Mouse (Mus musculus) brain, embryonic 14.5 days (tissue): ENCODE data around the gene Zfp93.

ENCODE experiments used
- CTCF ChIP-seq: fragments of 200-500 bp; IDR thresholded peaks from 2 replicates; pipeline ENCODE4 v1.5.1; 2012; ENCODE audit warnings: inconsistent platforms, mild to moderate bottlenecking, moderate library complexity, borderline replicate concordance; ENCODE audit not compliant: insufficient read depth, insufficient read length; ENCODE audit errors: extremely low read depth
- POLR2A ChIP-seq: fragments of 200-500 bp; IDR thresholded peaks from 2 replicates; pipeline ENCODE4 v1.6.1; 2012; ENCODE audit warnings: mild to moderate bottlenecking, inconsistent platforms, borderline replicate concordance; ENCODE audit not compliant: poor library complexity, insufficient read depth, insufficient read length, severe bottlenecking; ENCODE audit errors: extremely low read depth

GRCm38 (mm10) chr7:24280858-24281145 lies 10.6 kb downstream of the Zfp93 start:
- TF ChIP-seq CTCF (no peak), POLR2A (no peak)
